Mouse (Mus musculus) fat pad, adult 2 months (tissue): ENCODE results near the gene Zfp827.
A peak's percentile ranks its signal among the peaks of the same experiment; 100 is the strongest.
"Not testable (repeated sequence)": the region's sequence is repeated elsewhere in the genome, so short reads cannot be mapped to it uniquely, and the experiment has no call there.

Experiments
- DNase-seq: peaks from one replicate; pipeline ENCODE4 v3.0.0-alpha.2; 2011; ENCODE audit warnings: low read depth, low spot score; ENCODE audit errors: extremely low read depth

The Zfp827 gene

DNA sequence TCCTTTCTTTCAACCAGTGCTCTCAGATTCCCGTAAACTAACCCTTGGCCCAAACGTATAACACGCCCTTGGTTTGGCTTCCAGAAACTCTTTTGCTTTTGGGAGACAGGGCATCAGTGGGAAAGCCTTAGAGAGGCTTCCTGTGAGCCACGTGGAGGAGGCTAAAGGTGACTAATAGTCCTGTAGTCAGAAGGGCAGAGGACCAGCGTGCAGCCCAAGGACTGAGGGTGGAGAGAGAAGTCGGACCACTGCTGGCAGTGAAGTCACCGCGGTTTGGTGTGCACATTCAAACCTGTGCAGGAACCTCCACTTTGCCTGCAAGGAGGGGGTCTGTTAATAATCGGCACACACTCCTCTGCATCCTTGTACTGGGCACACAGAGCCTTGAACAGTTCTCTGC is 76.4 kb downstream of the Zfp827 start:
- DNase-seq = no peak

DNA sequence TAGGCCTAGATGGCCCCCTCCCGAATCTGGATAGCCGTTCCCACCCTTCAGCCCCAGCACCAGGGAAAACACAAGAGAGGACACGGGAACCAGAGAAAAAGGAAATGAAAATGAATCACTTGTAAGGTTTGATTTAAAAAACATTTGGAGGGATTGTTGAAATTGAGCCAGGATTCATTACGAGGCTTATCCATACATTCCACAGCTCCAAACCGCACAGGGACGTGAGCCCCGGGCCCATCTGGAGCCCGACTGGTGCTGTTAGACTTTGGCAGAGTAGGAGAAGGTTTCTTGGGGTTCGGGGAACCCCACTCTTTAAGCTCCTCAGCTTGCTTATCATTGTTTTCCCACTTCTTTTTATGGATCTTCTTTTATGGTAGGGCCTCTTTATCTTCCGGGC is 76.9 kb downstream of the Zfp827 start:
- DNase-seq = no peak

DNA sequence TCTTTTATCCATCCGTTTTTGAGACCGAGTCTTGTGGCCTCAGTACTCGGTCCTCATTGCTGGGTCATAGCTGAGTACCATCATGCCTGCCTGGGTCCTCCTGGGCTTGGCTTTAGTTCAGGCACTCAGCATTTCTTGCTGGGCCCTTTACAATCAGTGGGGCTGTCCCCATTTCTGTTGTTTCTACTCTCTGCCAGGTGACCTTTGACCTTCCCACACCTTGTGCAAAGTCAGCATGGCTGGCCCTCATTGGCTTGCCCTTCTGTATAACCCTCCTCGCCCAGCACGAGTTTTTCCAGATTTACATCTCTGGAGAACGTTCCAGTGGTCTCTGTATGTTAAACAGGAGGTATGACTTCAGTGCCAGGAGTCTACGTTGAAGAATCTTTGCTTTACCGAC is 83.2 kb downstream of the Zfp827 start:
- no peak for DNase-seq

GRCm38 (mm10) chr8:79112480-79112879 is 84.2 kb downstream of the Zfp827 start:
- no peak for DNase-seq

- no peak for DNase-seq
These were observed 85.3 kb downstream of the Zfp827 start for GRCm38 (mm10) chr8:79113533-79113932.

GRCm38 (mm10) chr8:79114561-79114960 is 86.3 kb downstream of the Zfp827 start:
- peak; percentile 65 for DNase-seq

- no peak for DNase-seq
These were observed 88.2 kb downstream of the Zfp827 start for GRCm38 (mm10) chr8:79116436-79116835.

- no peak for DNase-seq
These were observed 89.5 kb downstream of the Zfp827 start for GRCm38 (mm10) chr8:79117711-79118110.

GRCm38 (mm10) chr8:79121614-79122013 is 93.4 kb downstream of the Zfp827 start:
- DNase-seq = no peak

GRCm38 (mm10) chr8:79124231-79124630 is 96.0 kb downstream of the Zfp827 start:
- no peak for DNase-seq

- DNase-seq = no peak
These were observed 99.1 kb downstream of the Zfp827 start for GRCm38 (mm10) chr8:79127211-79127816.

DNA sequence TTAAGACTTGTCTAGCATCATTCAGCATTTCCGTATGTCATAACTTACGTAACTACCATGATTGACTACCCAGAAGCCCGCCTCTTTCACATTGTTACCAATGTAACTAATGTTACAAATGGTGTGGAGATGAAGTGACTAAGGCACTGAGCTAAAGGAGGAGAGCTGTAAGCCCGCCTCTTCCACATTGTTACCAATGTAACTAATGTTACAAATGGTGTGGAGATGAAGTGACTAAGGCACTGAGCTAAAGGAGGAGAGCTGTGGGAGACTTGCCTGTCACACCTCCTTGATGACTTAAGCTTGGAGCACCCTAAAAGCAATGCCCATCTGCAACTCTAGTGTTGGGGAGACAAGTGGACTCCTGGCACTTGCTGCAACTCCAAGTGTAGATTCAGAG is 100.3 kb downstream of the Zfp827 start:
- not testable (repeated sequence) for DNase-seq

- DNase-seq = no peak
These were observed 111.4 kb downstream of the Zfp827 start for GRCm38 (mm10) chr8:79139614-79140013.

DNA sequence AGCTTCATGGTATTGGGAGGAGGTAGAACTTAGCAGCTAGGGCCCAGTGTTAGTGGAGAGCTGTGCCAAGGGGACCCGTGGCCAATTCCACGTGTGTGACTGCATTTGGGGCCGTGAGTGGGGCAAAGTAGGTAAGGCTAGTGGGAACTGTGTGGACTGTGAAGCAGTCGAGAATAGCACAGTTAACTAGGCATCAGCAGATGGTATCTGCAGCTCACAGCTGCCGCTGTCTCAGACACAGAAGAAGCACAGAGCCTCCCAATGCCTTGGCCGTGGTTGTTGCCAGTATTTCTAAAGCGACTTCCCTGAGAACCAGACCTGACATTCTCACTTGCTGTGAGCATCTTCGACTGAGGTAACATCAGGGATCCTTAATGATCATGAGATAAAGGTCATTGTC is 112.7 kb downstream of the Zfp827 start:
- DNase-seq = no peak

GRCm38 (mm10) chr8:79141592-79141991 is 113.4 kb downstream of the Zfp827 start:
- no peak for DNase-seq

- DNase-seq = no peak
These were observed 115.5 kb downstream of the Zfp827 start for GRCm38 (mm10) chr8:79143729-79144128.

DNA sequence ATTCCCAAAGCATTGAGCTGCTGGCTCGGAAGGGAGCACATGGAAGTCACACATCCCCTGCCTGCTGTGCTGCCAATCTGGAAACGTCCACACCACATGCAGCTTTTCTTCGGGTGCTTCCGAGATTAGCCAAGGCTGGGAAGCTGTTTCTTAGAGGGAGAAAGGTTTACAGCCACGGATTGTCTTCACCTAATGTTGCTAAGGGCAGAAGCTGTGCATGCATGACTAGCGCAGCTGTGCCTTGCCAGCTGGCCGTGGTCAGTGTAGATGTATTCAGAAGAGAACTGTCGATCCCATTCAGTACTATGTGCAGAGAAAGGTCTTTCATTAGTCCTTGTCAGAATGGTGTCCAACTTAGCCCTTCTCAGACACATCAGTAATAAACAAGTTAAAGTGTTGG is 117.0 kb downstream of the Zfp827 start:
- DNase-seq = no peak

DNA sequence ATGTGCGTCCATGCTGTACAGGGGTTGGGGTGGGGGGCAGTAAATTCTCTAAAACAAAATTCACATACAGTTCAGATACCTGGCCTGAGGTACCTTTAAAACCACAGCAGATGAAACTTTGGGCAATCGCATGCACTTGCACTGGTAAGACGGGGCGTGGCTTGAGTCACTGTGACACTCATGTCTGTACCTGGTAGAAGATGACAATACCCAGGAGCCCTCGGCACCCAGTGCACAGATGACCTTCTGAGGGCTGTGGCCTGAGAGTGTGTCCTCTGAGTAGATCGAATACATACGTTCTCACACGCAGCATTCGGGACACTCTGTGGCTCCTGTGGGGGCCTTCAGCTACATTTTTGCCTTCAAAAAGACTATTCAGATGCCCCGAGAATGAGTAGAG is 117.4 kb downstream of the Zfp827 start:
- DNase-seq = no peak

GRCm38 (mm10) chr8:79148799-79149198 is 120.6 kb downstream of the Zfp827 start:
- no peak for DNase-seq

DNA sequence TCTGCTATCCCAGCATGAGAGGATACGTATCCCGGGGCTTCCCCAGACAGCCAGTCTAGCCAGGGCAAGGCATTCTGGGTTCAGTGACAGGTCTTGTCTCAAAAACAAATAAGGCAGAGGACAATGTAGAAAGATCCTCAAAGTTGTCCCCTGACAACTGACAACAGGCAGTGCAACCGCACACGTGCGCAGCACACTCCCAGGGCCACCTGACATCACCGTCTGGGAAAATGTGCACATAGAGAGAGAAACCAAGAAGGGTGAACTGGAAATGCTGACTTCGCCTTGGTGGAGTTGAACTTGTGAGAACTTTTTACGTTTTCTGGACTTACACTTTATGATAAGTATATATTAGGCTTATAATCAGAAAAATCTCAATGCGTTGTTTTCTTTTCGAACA is 121.6 kb downstream of the Zfp827 start:
- DNase-seq = no peak

- no peak for DNase-seq
These were observed 122.4 kb downstream of the Zfp827 start for GRCm38 (mm10) chr8:79150544-79151192.

- no peak for DNase-seq
These were observed 123.4 kb downstream of the Zfp827 start for GRCm38 (mm10) chr8:79151644-79152043.

GRCm38 (mm10) chr8:79153201-79153600 is 125.0 kb downstream of the Zfp827 start:
- DNase-seq = no peak
